Mouse (Mus musculus) hindbrain, embryonic 14.5 days (tissue): ENCODE data around the gene Bphl. TPM values are rescaled to one million over a fixed set of nuclear protein-coding genes. Genes with fewer than 3 reads are reported as not detected.

Source experiments
- ATAC-seq: fragments of 200-750 bp; cut with Nextera tagmentation; 2 replicates; pipeline ENCODE4 v1.8.0; 2017; ENCODE audit warnings: moderate number of reproducible peaks, mild to moderate bottlenecking, moderate TSS enrichment, moderate library complexity; ENCODE audit not compliant: low FRiP score
- DNase-seq: peaks from one replicate; pipeline ENCODE4 v3.0.0-alpha.2; 2015; ENCODE audit warnings: low spot score
- H3K27ac ChIP-seq: fragments of 300-500 bp; sonication (generic); 2 replicates; pipeline ENCODE4 v1.5.1; 2014; ENCODE audit warnings: mild to moderate bottlenecking, moderate library complexity
- H3K27me3 ChIP-seq: fragments of 300-500 bp; sonication (generic); 2 replicates; pipeline ENCODE4 v1.6.1; 2014; ENCODE audit warnings: mild to moderate bottlenecking, low read length, mixed read lengths; ENCODE audit not compliant: control insufficient read depth, insufficient read depth
- H3K36me3 ChIP-seq: fragments of 300-500 bp; sonication (generic); replicated peaks from 2 replicates; pipeline ENCODE4 v1.6.1; 2014; ENCODE audit not compliant: control insufficient read depth, insufficient read depth
- H3K4me1 ChIP-seq: fragments of 300-500 bp; sonication (generic); replicated peaks from 2 replicates; pipeline ENCODE4 v1.6.1; 2014; ENCODE audit warnings: antibody characterized with exemption, low read length, mixed read lengths; ENCODE audit not compliant: control insufficient read depth, insufficient read depth
- H3K4me2 ChIP-seq: fragments of 300-500 bp; sonication (generic); replicated peaks from 2 replicates; pipeline ENCODE4 v1.6.1; 2014; ENCODE audit warnings: mild to moderate bottlenecking, moderate library complexity
- H3K4me3 ChIP-seq: fragments of 300-500 bp; sonication (generic); replicated peaks from 2 replicates; pipeline ENCODE4 v1.5.1; 2014; ENCODE audit warnings: mild to moderate bottlenecking, low read length
- H3K9ac ChIP-seq: fragments of 300-500 bp; sonication (generic); 2 replicates; pipeline ENCODE4 v1.6.1; 2014
- H3K9me3 ChIP-seq: fragments of 300-500 bp; sonication (generic); 2 replicates; pipeline ENCODE4 v1.6.1; 2016; ENCODE audit warnings: low read length; ENCODE audit not compliant: control insufficient read depth
- whole genome bisulfite sequencing: fragments of 180-500 bp; shearing (Covaris S2); extraction: QIAGEN DNeasy Blood & Tissue Kit; methylation state at CpG from one replicate; pipeline ENCODE4 v1.1.7; 2014; 5-methylcytosine and 5-hydroxymethylcytosine counted together
- polyA plus RNA-seq: library from polyadenylated mRNA; unstranded; fragments of >200 nt; fragmentation: Nextera tagmentation; extraction: Ambion mirVana; gene quantifications from 2 replicates; pipeline ENCODE4 v1.2.1, GENCODE M21; 2014

The Bphl gene
- polyA plus RNA-seq, 1 experiment from 2014 or later, result 42.8 TPM

GRCm38 (mm10) chr13:34119406-34119805 is 82.0 kb downstream of the Bphl start:
- H3K36me3 ChIP-seq, result peaks cover 11% of the 10 kb centered on the region
- ATAC-seq, result no peak
- H3K27ac ChIP-seq, result no peak overlapping the region
- H3K4me2 ChIP-seq, result no peak overlapping the region
- H3K4me3 ChIP-seq, result no peak overlapping the region
- H3K9me3 ChIP-seq, result no peaks in the 10 kb centered on the region
- WGBS, result 84% methylated on average over 4 of the region's 4 CpGs
- H3K4me1 ChIP-seq, result peaks cover 18% of the 10 kb centered on the region
- no peak overlapping the region for H3K9ac ChIP-seq
- no peaks in the 10 kb centered on the region for H3K27me3 ChIP-seq
- DNase-seq, result no peak

- WGBS, result 94% methylated on average over 2 of the region's 2 CpGs
- no peak overlapping the region for H3K4me2 ChIP-seq
- no peaks in the 10 kb centered on the region for H3K9me3 ChIP-seq
- ATAC-seq, result no peak
- no peaks in the 10 kb centered on the region for H3K27me3 ChIP-seq
- peaks cover 22% of the 10 kb centered on the region for H3K36me3 ChIP-seq
- peaks cover 28% of the 10 kb centered on the region for H3K4me1 ChIP-seq
- no peak overlapping the region for H3K4me3 ChIP-seq
- H3K27ac ChIP-seq, result no peak overlapping the region
- no peak for DNase-seq
- H3K9ac ChIP-seq, result no peak overlapping the region
Measured at GRCm38 (mm10) chr13:34120536-34120935, 83.1 kb downstream of the Bphl start.

Other genes starting within 250 kb of the Bphl start
- gene Serpinb6e, start 194.2 kb upstream of the Bphl start, polyA plus RNA-seq, result not detected in 2 replicates
- gene Serpinb6c, start 131.9 kb upstream of the Bphl start, polyA plus RNA-seq, result 0.32 TPM in 1 of 2 replicates, not detected in the other
- gene Nqo2, start 72.9 kb upstream of the Bphl start, polyA plus RNA-seq, result 8.6 and 10.7 TPM in 2 replicates
- gene Ripk1, start 35.2 kb upstream of the Bphl start, polyA plus RNA-seq, result 6.5 and 8.2 TPM in 2 replicates
- 42.1 TPM in 2 replicates for gene Serpinb6a, start 34.8 kb upstream of the Bphl start, polyA plus RNA-seq
- gene Tubb2a, start 40.4 kb downstream of the Bphl start, polyA plus RNA-seq, result 2,565 and 2,873 TPM in 2 replicates
- gene Tubb2b, start 92.9 kb downstream of the Bphl start, polyA plus RNA-seq, result 682 and 716 TPM in 2 replicates
- gene Psmg4, start 125.4 kb downstream of the Bphl start, polyA plus RNA-seq, result 73.3 and 87.0 TPM in 2 replicates